Mouse (Mus musculus) ES-Bruce4 (cell line): Measurements from ENCODE around the gene Ppp1r3e. TPM values are rescaled to one million over a fixed set of nuclear protein-coding genes. Genes with fewer than 3 reads are reported as not detected.

Experiments
- H3K27ac ChIP-seq: 2 replicates; pipeline ENCODE4 v1.5.1; 2012; ENCODE audit warnings: low read length, inconsistent platforms; ENCODE audit not compliant: insufficient read depth
- H3K27me3 ChIP-seq: 2 replicates; pipeline ENCODE4 v1.6.1; 2012; ENCODE audit warnings: mild to moderate bottlenecking, low read length, inconsistent platforms; ENCODE audit not compliant: control insufficient read depth, poor library complexity, insufficient read depth, severe bottlenecking
- H3K36me3 ChIP-seq: 2 replicates; pipeline ENCODE4 v1.6.1; 2012; ENCODE audit warnings: inconsistent platforms, mild to moderate bottlenecking, low read length, moderate library complexity; ENCODE audit not compliant: control insufficient read depth, poor library complexity, insufficient read depth, severe bottlenecking
- H3K4me1 ChIP-seq: one replicate; pipeline ENCODE4 v1.8.1; 2011; ENCODE audit warnings: low read length; ENCODE audit not compliant: control insufficient read depth, insufficient read depth
- H3K4me3 ChIP-seq: 2 replicates; pipeline ENCODE4 v1.5.1; 2011; ENCODE audit warnings: low read depth, mild to moderate bottlenecking, low read length
- H3K9ac ChIP-seq: 2 replicates; pipeline ENCODE4 v1.6.1; 2012; ENCODE audit warnings: low read depth, mild to moderate bottlenecking, inconsistent platforms; ENCODE audit not compliant: poor library complexity, severe bottlenecking
- H3K9me3 ChIP-seq: replicated peaks from 2 replicates; pipeline ENCODE4 v1.6.1; 2012; ENCODE audit warnings: mild to moderate bottlenecking, low read length, inconsistent platforms; ENCODE audit not compliant: control insufficient read depth, poor library complexity, insufficient read depth, severe bottlenecking
- CTCF ChIP-seq: IDR thresholded peaks from one replicate; pipeline ENCODE4 v1.8.1; 2011; ENCODE audit warnings: low read depth, low read length
- EP300 ChIP-seq: IDR thresholded peaks from 2 replicates; pipeline ENCODE4 v1.6.1; 2011; ENCODE audit warnings: low read depth, low read length; ENCODE audit not compliant: insufficient read depth
- POLR2A ChIP-seq: IDR thresholded peaks from one replicate; pipeline ENCODE4 v1.8.1; 2011; ENCODE audit warnings: low read length; ENCODE audit not compliant: insufficient read depth
- polyA plus RNA-seq: library from polyadenylated mRNA; stranded (reverse); fragments of >200 nt; gene quantifications from 2 replicates; pipeline ENCODE4 v1.2.4, GENCODE M21; 2011; ENCODE audit warnings: low read depth; ENCODE audit not compliant: missing spikeins, insufficient read depth, insufficient read length

Ppp1r3e gene
- polyA plus RNA-seq, 1 experiment: 4.2 TPM

- H3K36me3 ChIP-seq: no peaks in the 10 kb centered on the region
- H3K27ac ChIP-seq: no peak overlapping the region
- TF ChIP-seq POLR2A: peak; percentile 44
- no peak for TF ChIP-seq EP300
- peak overlapping the region; percentile 92 for H3K4me3 ChIP-seq
- H3K4me1 ChIP-seq: no peaks in the 10 kb centered on the region
- no peaks in the 10 kb centered on the region for H3K27me3 ChIP-seq
- H3K9ac ChIP-seq: peak overlapping the region; percentile 87
- H3K9me3 ChIP-seq: no peaks in the 10 kb centered on the region
These were observed 13.6 kb downstream of the Ppp1r3e start for GRCm38 (mm10) chr14:54863501-54864312.

GRCm38 (mm10) chr14:54860511-54860910 is 16.8 kb downstream of the Ppp1r3e start:
- TF ChIP-seq EP300 (no peak), POLR2A (no peak), CTCF (peak; percentile 71)
- H3K27ac ChIP-seq: no peak overlapping the region
- H3K9me3 ChIP-seq: no peaks in the 10 kb centered on the region

GRCm38 (mm10) chr14:54857891-54858290 is 19.5 kb downstream of the Ppp1r3e start:
- Histone ChIP-seq H3K9ac (no peak overlapping the region), H3K9me3 (no peaks in the 10 kb centered on the region), H3K4me1 (no peaks in the 10 kb centered on the region), H3K27me3 (no peaks in the 10 kb centered on the region), H3K4me3 (no peak overlapping the region), H3K27ac (no peak overlapping the region), H3K36me3 (no peaks in the 10 kb centered on the region)
- TF ChIP-seq POLR2A (no peak), EP300 (no peak), CTCF (no peak)

More at GRCm38 (mm10) chr14:54860511-54860910, 16.8 kb downstream of the Ppp1r3e start:
- no peaks in the 10 kb centered on the region for H3K4me1 ChIP-seq
- no peaks in the 10 kb centered on the region for H3K36me3 ChIP-seq
- no peaks in the 10 kb centered on the region for H3K27me3 ChIP-seq
- H3K4me3 ChIP-seq: no peak overlapping the region
- H3K9ac ChIP-seq: no peak overlapping the region

- H3K4me1 ChIP-seq: no peaks in the 10 kb centered on the region
- no peak overlapping the region for H3K4me3 ChIP-seq
- no peaks in the 10 kb centered on the region for H3K27me3 ChIP-seq
- no peaks in the 10 kb centered on the region for H3K36me3 ChIP-seq
- no peak overlapping the region for H3K9ac ChIP-seq
- H3K27ac ChIP-seq: no peak overlapping the region
- H3K9me3 ChIP-seq: no peaks in the 10 kb centered on the region
- TF ChIP-seq POLR2A (no peak), EP300 (no peak), CTCF (no peak)
These were observed 20.6 kb downstream of the Ppp1r3e start for GRCm38 (mm10) chr14:54856703-54857102.

GRCm38 (mm10) chr14:54855726-54856125 is 21.6 kb downstream of the Ppp1r3e start:
- Histone ChIP-seq H3K27ac (no peak overlapping the region), H3K27me3 (no peaks in the 10 kb centered on the region), H3K9ac (no peak overlapping the region), H3K9me3 (no peaks in the 10 kb centered on the region), H3K36me3 (no peaks in the 10 kb centered on the region), H3K4me3 (no peak overlapping the region), H3K4me1 (no peaks in the 10 kb centered on the region)
- no peak for TF ChIP-seq CTCF
- TF ChIP-seq EP300: no peak
- no peak for TF ChIP-seq POLR2A

- Histone ChIP-seq H3K4me1 (no peaks in the 10 kb centered on the region), H3K9me3 (no peaks in the 10 kb centered on the region), H3K9ac (no peak overlapping the region), H3K36me3 (no peaks in the 10 kb centered on the region), H3K27ac (no peak overlapping the region), H3K27me3 (no peaks in the 10 kb centered on the region), H3K4me3 (no peak overlapping the region)
- no peak for TF ChIP-seq POLR2A
- no peak for TF ChIP-seq EP300
- TF ChIP-seq CTCF: no peak
These were observed 33.9 kb downstream of the Ppp1r3e start for GRCm38 (mm10) chr14:54843461-54843860.
